Mouse (Mus musculus) limb, embryonic 11.5 days (tissue): ENCODE measurements at regions not wholly inside any gene's neighbourhood (a gene's known extent, or its start where the extent isn't known, plus 50 kb on each side); places are given as distances from the start of the nearest gene placed in this dataset.

ENCODE experiments used
- ATAC-seq: fragments of 200-750 bp; cut with Nextera tagmentation; 2 replicates; pipeline ENCODE4 v1.8.0; 2017; ENCODE audit warnings: low read depth; ENCODE audit not compliant: insufficient number of reproducible peaks, low FRiP score, low TSS enrichment
- DNase-seq: peaks from one replicate; pipeline ENCODE4 v3.0.0-alpha.2; 2015; ENCODE audit warnings: low spot score
- H3K27ac ChIP-seq: fragments of 300-500 bp; sonication (generic); replicated peaks from 2 replicates; pipeline ENCODE4 v1.5.1; 2014; ENCODE audit warnings: low read depth, mild to moderate bottlenecking, low read length
- H3K27me3 ChIP-seq: fragments of 300-500 bp; sonication (generic); 2 replicates; pipeline ENCODE4 v1.6.1; 2014; ENCODE audit warnings: mild to moderate bottlenecking, low read length, mixed read lengths; ENCODE audit not compliant: control insufficient read depth, insufficient read depth
- H3K36me3 ChIP-seq: fragments of 300-500 bp; sonication (generic); 2 replicates; pipeline ENCODE4 v1.6.1; 2014; ENCODE audit warnings: mild to moderate bottlenecking, low read length, moderate library complexity, mixed read lengths; ENCODE audit not compliant: control insufficient read depth, insufficient read depth
- H3K4me1 ChIP-seq: fragments of 300-500 bp; sonication (generic); 2 replicates; pipeline ENCODE4 v1.6.1; 2014; ENCODE audit warnings: low read length, mixed read lengths; ENCODE audit not compliant: control insufficient read depth, insufficient read depth
- H3K4me2 ChIP-seq: fragments of 300-500 bp; sonication (generic); 2 replicates; pipeline ENCODE4 v1.6.1; 2014; ENCODE audit warnings: low read depth, mild to moderate bottlenecking, moderate library complexity; ENCODE audit not compliant: severe bottlenecking
- H3K4me3 ChIP-seq: fragments of 300-500 bp; sonication (generic); 2 replicates; pipeline ENCODE4 v1.5.1; 2014; ENCODE audit warnings: low read depth, low read length
- H3K9ac ChIP-seq: fragments of 300-500 bp; sonication (generic); 2 replicates; pipeline ENCODE4 v1.6.1; 2014; ENCODE audit warnings: mild to moderate bottlenecking, low read length
- H3K9me3 ChIP-seq: fragments of 300-500 bp; sonication (generic); 2 replicates; pipeline ENCODE4 v1.6.1; 2016; ENCODE audit warnings: low read length; ENCODE audit not compliant: control insufficient read depth
- WGBS: fragments of 180-500 bp; shearing (Covaris S2); extraction: QIAGEN DNeasy Blood & Tissue Kit; methylation state at CpG from one replicate; pipeline ENCODE4 v1.1.7; 2014; 5-methylcytosine and 5-hydroxymethylcytosine counted together

GRCm38 (mm10) chr14:105056171-105056570 is 121.0 kb downstream of the Rbm26 start:
- 86% methylated on average over 6 of the region's 6 CpGs for WGBS
- DNase-seq, result no peak
- Histone ChIP-seq H3K9me3 (no peaks in the 10 kb centered on the region), H3K36me3 (no peaks in the 10 kb centered on the region), H3K27me3 (no peaks in the 10 kb centered on the region), H3K9ac (no peak overlapping the region), H3K4me2 (no peak overlapping the region), H3K4me3 (no peak overlapping the region), H3K4me1 (no peaks in the 10 kb centered on the region), H3K27ac (no peak overlapping the region)
- no peak for ATAC-seq

- no peaks in the 10 kb centered on the region for H3K4me1 ChIP-seq
- H3K27ac ChIP-seq, result no peak overlapping the region
- H3K4me2 ChIP-seq, result no peak overlapping the region
- no peak overlapping the region for H3K4me3 ChIP-seq
- H3K9ac ChIP-seq, result no peak overlapping the region
- no peak for DNase-seq
- H3K9me3 ChIP-seq, result no peaks in the 10 kb centered on the region
- H3K27me3 ChIP-seq, result no peaks in the 10 kb centered on the region
- ATAC-seq, result no peak
- no peaks in the 10 kb centered on the region for H3K36me3 ChIP-seq
Measured at GRCm38 (mm10) chr14:105038798-105039197, 138.3 kb downstream of the Rbm26 start.

GRCm38 (mm10) chr14:105034712-105035377 is 142.3 kb downstream of the Rbm26 start:
- H3K27me3 ChIP-seq, result no peaks in the 10 kb centered on the region
- no peaks in the 10 kb centered on the region for H3K36me3 ChIP-seq
- no peak for DNase-seq
- no peaks in the 10 kb centered on the region for H3K9me3 ChIP-seq
- H3K4me1 ChIP-seq, result no peaks in the 10 kb centered on the region
- no peak overlapping the region for H3K4me2 ChIP-seq
- no peak overlapping the region for H3K27ac ChIP-seq
- 0 out of 2 replicates have a peak, but pooled peaks have one; percentile 26 for ATAC-seq
- no peak overlapping the region for H3K4me3 ChIP-seq
- 40% methylated on average over 14 of the region's 14 CpGs for WGBS
- no peak overlapping the region for H3K9ac ChIP-seq

- Histone ChIP-seq H3K36me3 (no peaks in the 10 kb centered on the region), H3K27me3 (no peaks in the 10 kb centered on the region), H3K4me2 (no peak overlapping the region), H3K27ac (no peak overlapping the region), H3K4me1 (no peaks in the 10 kb centered on the region), H3K9ac (no peak overlapping the region), H3K9me3 (no peaks in the 10 kb centered on the region), H3K4me3 (no peak overlapping the region)
- DNase-seq (no peak), ATAC-seq (no peak)
- WGBS, result 80% methylated on average over 6 of the region's 6 CpGs
Measured at GRCm38 (mm10) chr14:105019971-105020370, 157.2 kb downstream of the Rbm26 start.

- H3K4me3 ChIP-seq, result no peak overlapping the region
- H3K27me3 ChIP-seq, result no peaks in the 10 kb centered on the region
- H3K9me3 ChIP-seq, result no peaks in the 10 kb centered on the region; the same call in 1 of the 2 replicates
- no peak overlapping the region for H3K4me2 ChIP-seq
- DNase-seq (no peak), ATAC-seq (no peak)
- no peaks in the 10 kb centered on the region for H3K4me1 ChIP-seq
- no peaks in the 10 kb centered on the region for H3K36me3 ChIP-seq
- H3K9ac ChIP-seq, result no peak overlapping the region
- WGBS, result 75% methylated on average over 17 of the region's 17 CpGs
- no peak overlapping the region for H3K27ac ChIP-seq
Measured at GRCm38 (mm10) chr14:105016089-105016846, 160.9 kb downstream of the Rbm26 start.

GRCm38 (mm10) chr14:105015278-105015677 is 161.8 kb downstream of the Rbm26 start:
- H3K4me2 ChIP-seq, result no peak overlapping the region
- DNase-seq, result no peak
- no peak overlapping the region for H3K9ac ChIP-seq
- no peaks in the 10 kb centered on the region; the same call in 1 of the 2 replicates for H3K9me3 ChIP-seq
- no peak for ATAC-seq
- no peaks in the 10 kb centered on the region for H3K27me3 ChIP-seq
- WGBS, result 87% methylated on average over 2 of the region's 2 CpGs
- H3K4me1 ChIP-seq, result no peaks in the 10 kb centered on the region
- H3K4me3 ChIP-seq, result no peak overlapping the region
- H3K27ac ChIP-seq, result no peak overlapping the region
- H3K36me3 ChIP-seq, result no peaks in the 10 kb centered on the region

- DNase-seq, result no peak
- ATAC-seq, result no peak
- no peak overlapping the region for H3K27ac ChIP-seq
- no peaks in the 10 kb centered on the region for H3K27me3 ChIP-seq
- H3K4me1 ChIP-seq, result no peaks in the 10 kb centered on the region
- no peaks in the 10 kb centered on the region for H3K36me3 ChIP-seq
- H3K9ac ChIP-seq, result no peak overlapping the region
- no peaks in the 10 kb centered on the region; the same call in 1 of the 2 replicates for H3K9me3 ChIP-seq
- H3K4me3 ChIP-seq, result no peak overlapping the region
- no peak overlapping the region for H3K4me2 ChIP-seq
Measured at GRCm38 (mm10) chr14:105010742-105011141, 166.4 kb downstream of the Rbm26 start.

- Histone ChIP-seq H3K4me2 (no peak overlapping the region), H3K4me1 (no peaks in the 10 kb centered on the region), H3K9ac (no peak overlapping the region), H3K36me3 (no peaks in the 10 kb centered on the region), H3K9me3 (no peaks in the 10 kb centered on the region), H3K27ac (no peak overlapping the region), H3K27me3 (no peaks in the 10 kb centered on the region), H3K4me3 (no peak overlapping the region)
- WGBS, result 86% methylated on average over 2 of the region's 2 CpGs
- ATAC-seq, result no peak
- no peak for DNase-seq
Measured at GRCm38 (mm10) chr14:105008331-105008730, 168.8 kb downstream of the Rbm26 start.
